Mouse (Mus musculus): ENCODE measurements around the gene Tnp2.

- TF ChIP-seq CTCF (IDR thresholded peaks at IDR 0.05; ENCODE audit: control insufficient read depth, insufficient read depth, insufficient replicate concordance, low read depth, low read length) (no peak), POLR2A (IDR thresholded peaks at IDR 0.05; ENCODE audit: control insufficient read depth, low read depth, low read length) (peak; percentile 55)
Measured at GRCm38 (mm10) chr16:10785371-10786231, 2.9 kb downstream of the Tnp2 start, which contains the start of gene Socs1.
